Mouse (Mus musculus) ZHBTc4 (cell line): ENCODE measurements around the gene Tax1bp1.
"Not testable (repeated sequence)": the region's sequence is repeated elsewhere in the genome, so short reads cannot be mapped to it uniquely, and the experiment has no call there.

Source experiments
- DNase-seq: peaks from one replicate; pipeline ENCODE4 v3.0.0-alpha.2; 2011; ENCODE audit warnings: low read depth, low spot score

Tax1bp1 gene

DNA sequence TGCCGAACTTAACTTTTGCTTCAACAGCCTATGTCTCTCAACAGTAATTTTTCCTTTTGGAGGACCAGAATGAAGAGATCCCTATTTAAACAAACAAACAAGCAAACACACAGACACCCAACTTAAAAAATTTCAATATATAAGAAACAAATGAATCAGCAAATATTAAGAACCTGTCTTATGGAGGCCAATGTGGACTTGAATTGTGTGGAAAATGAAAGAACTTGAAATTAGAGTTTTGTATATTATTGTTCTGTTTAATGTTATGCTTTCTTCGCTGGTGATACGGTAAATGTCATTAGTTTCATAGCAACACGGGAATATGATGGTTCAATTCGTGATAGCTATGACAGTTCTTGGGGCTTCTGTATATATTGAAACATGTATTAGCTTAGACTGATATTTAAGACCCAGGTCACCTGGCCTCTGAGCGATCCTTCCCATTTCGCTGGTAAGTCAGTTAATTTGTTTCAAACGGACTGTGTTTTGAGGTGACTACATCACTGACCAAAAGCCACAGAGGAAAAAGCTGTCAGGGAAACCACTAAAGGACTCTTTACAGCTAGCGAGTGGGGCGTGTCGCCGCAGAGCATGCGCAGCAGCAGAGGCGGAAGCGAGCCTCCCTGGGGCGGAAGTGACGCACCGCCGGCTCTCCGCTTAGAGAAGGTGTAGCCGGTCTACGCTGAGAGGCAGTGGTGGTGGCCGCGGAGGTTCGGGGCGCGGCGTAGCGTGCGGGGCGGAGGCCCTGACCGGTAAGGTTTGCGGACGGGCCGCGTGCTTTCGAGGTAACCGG is at the start of gene Tax1bp1:
Tax1bp1 (plus strand) TSS at position 626 of the 793 bp plus-strand sequence.
- peak; percentile 95 for DNase-seq

DNA sequence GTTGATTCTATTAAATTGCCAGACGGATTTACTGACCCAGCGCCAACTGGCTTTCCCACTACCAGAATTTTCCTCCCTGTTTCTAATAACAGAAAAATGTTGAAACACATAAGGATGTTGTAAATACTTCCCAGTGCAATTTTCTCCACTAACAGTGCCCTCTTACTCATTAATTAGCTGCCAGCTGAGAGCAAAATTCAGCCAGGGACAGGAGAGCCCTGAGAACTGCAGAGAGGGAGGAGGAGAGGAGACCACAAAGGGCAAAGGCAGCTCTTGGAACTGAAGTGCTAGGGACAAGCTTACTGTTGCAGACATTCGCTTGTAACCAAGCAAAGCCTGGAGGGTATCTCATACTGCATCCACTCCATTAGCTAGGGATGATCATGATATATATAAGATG is 45.9 kb upstream of the Tax1bp1 start:
- DNase-seq: no peak

DNA sequence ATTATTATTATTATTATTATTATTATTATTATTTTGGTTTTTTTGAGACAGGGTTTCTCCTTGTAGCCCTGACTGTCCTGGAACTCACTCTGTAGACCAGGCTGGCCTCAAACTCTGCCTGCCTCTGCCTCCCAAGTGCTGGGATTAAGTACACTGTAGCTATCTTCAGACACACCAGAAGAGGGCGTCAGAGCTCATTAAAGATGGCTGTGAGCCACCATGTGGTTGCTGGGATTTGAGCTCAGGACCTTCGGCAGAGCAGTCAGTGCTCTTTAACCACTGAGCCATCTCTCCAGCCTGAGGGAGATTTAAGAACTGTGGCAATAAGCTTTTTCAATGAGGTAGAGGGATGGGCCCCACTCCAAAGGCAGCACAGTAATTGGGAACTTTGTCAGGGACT is 43.7 kb upstream of the Tax1bp1 start:
- not testable (repeated sequence) for DNase-seq

DNA sequence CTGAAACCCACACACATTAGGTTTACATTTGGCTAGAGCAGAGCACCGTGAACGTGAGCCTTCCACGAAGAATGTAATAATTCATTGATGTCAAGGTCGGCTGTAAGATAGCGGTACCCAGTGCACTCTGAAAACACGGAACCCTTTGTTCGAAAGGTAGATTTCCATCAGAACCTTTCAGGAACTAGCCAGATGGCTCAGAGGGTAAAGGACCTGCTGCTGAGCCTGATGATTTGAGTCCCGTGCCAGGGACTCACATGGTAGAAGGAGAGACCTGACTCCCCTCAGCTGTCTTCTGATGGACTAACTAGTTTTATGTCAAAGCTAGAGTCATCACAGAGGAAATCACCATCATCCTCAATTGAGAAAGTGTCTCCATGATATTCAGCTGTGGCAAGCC is 41.7 kb upstream of the Tax1bp1 start:
- no peak for DNase-seq

DNA sequence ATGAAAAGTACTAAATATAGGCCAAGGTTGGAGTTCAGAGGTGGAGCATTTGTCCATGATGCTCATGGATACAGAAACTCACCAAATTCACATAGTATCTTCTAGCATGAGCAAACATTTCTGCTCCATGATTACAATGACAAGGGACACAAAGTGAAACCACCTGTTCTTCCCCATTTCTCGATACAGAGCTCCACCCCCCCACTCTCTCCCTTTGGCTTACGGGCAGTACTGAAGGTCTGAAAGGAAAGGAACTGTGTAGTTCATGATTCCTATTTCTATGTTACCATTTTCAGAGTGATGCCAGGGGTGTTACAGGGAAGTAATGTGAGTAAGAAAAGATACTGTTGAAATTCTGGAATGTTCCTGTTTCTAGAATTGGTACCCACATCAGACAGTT is 41.0 kb upstream of the Tax1bp1 start:
- no peak for DNase-seq

DNA sequence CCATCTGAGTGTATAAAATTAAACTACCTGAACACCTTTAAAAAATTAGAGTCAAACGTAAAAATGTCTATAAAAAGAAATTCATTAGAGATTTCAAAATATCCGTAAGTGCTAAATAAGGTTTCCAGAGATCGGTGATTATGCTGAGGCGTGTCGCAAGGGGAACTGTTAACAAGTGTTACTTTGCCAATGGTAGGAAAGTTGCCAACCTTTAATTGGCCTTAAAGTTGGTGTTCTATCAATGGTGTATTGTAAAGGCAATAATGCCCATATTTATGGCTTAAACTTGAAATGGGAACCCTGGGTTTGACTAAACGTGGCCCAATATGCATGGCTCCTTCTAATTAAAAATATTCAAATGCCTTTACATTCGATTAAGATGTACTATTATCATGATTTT is 39.8 kb upstream of the Tax1bp1 start:
- DNase-seq: no peak

DNA sequence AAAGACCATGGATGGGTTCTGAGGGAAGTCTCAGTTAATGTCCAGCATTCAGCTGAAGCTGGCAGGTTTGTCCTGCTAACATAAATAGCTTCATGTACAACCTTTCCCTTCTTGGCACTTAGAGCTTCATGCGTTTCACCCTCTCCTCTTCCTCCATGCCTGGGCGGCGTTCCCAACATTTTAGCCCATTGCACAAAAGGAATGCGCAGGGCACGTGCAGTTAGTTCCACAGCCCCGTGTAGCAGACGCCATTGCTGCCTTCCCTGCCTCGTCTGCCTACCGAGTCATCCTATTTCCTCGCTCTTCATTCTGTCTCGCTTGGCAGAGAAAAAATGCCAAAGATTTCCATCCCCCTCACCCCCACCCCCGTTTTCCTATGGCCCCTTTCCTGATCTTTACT is 39.0 kb upstream of the Tax1bp1 start:
- DNase-seq: peak; percentile 32

DNA sequence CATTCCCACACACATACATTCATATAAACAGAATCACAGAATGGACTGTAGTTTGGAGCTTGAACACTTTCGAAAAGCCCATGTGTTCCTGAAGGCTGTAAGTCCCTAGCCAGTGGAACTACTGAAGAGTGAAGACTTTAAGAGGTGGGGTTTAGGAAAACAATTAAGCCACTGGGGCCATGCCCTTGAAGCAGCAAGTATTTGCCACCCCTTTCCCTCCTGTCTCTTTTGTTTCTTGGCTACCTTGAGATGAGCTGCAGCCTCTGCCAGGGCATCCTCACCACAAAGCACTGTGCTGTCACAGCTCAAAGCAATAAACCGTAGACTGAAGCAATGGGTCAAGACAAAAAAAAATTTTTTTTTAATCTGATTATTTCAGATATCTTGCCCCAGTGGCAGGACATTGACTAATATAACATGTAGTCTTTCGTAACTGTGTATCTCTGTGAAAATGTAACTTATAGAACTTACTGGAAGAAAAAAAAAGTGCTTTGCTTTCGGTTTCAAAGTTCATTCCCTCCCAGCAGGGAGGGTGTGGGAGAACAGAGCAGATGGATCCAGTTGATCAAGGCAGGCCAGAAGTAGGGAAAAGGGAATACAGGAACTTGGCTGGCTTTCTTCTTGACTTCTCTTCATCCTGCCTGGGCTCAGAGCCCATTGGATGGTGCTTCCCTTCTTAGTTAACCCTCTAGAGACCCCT is 38.2 kb upstream of the Tax1bp1 start:
- DNase-seq: peak; percentile 22

DNA sequence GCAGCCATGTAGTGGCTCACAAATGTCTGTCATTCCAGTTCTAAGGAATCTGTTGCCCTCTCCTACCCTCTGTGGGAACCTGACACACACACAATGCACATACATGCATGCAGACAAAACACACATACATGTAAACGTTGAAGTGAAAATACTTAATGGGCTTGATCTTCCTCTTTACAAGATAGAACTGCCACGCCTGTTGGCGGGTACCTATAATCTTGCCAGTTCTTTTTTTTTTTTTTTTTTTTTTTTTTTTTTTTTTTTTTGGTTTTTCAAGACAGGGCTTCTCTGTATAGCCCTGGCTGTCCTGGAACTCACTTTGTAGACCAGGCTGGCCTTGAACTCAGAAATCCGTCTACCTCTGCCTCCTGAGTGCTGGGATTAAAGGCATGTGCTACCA is 36.0 kb upstream of the Tax1bp1 start:
- DNase-seq: not testable (repeated sequence)

DNA sequence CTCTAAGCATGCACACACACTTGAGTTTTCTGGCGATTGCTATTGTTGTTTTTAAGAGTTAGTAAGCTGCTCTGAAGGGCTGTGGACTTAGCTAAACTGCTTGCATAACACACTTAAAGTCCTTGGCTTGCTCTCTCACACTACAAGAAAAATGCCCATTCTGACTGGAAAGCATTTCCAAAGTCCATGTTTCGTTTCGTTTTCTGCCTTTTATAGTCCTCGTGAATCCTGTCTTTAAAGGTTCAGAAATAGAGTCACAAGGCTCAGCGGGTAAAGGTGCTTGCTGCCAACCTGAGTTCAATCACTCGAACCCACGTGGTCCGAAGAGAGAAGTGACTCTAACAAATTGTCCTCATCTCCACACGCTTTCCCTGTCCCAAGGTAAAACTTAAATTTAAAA is 34.0 kb upstream of the Tax1bp1 start:
- DNase-seq: no peak

DNA sequence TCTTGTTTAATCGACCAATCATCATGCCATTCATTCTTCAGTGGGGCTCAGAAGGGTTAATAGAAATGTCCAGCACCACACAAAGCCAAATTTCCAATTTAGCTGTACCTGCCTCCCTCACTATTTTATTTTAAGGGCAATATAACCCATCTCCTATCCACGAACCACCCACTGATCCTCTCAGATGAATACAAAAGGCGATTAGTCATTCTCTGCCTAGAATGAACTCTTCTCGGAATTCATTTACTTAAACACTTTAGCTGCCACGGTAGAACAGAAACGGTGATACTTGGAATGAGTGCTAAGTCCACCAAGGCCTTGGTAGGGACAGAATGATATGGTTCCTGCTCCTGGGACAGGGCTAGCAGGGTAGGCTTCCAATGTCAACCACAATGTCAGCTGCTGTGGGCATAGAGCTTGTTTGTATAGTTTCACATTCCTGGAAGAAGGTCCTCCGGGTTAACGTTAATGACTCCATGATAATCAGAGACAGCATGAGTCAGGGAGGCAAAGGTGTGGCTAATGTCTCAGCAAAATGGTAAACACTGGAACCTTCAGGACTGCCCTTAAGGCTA is 33.0 kb upstream of the Tax1bp1 start:
- peak; percentile 38 for DNase-seq

DNA sequence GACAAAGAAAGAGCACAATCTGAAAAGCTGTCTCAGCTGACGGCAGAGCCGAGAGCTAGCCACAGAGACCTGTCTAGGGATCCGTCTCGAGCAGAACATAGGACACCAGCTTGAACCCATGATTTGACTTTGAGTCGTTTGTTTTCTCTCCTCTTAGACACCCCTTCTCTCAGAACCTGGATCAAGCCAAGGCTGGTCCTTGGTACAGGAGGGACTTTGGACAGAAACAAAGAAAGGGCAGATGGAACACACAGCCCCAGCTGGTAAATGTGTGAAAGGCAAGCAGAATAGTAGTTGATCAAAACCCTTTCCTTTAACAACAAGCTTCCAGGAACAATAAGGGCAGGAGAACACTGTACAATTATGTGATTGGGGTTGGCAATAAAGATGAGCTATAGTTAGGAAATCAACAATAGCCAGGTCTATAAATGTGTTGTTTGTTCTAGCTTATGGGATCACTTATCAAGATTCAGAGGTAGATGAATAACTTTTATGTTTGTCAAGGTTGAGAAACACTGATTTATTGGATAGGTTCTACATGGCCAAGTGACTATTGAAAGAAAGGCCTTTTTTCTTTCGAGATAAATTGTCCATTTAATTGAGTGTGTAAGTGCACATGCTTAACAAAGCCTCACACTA is 31.6 kb upstream of the Tax1bp1 start:
- no peak for DNase-seq

DNA sequence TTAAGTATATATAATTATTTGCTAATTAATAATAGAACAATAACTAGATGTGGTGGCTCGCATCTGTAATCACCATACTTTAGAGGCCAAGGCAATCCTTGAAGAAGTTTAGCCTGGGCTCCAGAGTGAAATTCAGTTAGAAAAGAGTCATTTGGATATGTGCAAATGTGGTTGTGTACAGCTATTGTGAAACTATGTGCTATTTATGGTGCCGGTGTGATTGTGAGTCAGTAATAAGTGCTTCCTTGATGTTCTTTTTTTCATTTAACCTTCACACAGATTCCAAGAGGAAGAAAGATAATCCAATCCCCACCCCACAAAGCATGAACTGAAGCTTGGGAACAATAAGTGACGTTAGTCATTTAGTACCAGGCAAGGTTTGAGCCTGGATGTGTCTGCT is 30.9 kb upstream of the Tax1bp1 start:
- no peak for DNase-seq

DNA sequence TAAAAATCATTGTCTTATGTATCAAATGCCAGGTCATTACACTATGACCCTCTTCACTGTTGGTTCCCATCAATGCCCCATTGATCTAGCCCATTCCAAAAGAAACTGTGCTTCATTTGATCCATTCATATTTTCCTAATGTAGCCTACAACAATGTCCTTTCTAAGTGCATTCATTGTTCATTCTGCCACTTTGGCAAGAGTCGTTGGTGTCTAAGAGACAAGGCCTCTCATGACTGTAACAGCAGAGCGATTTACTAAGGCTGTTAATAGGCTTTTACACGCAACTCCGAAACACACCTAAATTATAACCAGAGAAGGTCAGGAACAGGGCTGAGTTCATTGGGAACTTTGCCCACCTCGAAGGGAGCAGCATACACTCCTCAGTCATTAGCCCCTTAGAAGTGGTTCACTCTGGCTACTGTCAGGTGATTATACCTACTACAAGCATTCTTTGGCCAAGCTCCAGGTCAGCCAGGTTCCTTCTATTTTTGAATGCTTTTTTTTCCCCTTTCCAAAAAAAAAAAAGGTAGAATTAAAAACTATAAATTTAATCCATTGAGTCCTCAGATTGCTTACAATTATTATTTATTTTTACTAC is 26.5 kb upstream of the Tax1bp1 start:
- DNase-seq: no peak

DNA sequence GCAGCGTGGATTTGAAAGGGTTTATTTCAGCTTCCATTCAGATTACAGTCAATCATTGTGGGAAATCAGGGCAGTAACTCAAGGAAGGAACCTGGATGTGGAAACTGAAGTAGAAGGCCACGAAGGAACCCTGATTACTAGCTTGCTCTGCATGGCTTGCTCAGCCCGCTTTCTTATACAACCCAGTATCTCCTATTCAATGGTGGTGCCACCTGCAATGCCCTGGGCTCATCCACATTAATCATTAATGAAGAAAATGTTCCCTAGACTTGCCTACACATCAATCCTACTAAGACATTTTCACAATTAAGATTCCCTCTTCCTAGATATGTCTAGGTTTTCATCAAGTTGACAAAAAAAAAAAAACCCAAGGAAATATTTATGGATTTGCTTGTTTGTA is 23.2 kb upstream of the Tax1bp1 start:
- no peak for DNase-seq

DNA sequence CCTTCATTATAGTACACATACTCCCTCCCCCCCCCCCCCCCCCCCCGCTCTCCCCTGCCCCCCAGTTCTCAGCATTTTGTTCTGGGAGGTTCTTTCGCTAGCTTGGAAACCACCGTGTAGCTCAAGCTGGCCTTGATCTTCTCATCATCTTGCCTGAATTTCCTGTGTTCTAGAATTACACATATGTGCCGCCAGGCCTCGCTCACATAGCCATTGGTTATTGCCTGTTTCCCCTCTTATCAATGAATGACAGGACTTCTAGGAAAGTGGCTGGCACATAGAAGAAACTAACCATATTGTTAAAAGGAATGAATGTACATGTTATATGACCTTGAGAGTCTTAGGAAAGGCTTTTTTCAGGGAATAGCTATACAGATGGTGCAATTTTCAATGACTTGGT is 21.7 kb upstream of the Tax1bp1 start:
- no peak for DNase-seq

DNA sequence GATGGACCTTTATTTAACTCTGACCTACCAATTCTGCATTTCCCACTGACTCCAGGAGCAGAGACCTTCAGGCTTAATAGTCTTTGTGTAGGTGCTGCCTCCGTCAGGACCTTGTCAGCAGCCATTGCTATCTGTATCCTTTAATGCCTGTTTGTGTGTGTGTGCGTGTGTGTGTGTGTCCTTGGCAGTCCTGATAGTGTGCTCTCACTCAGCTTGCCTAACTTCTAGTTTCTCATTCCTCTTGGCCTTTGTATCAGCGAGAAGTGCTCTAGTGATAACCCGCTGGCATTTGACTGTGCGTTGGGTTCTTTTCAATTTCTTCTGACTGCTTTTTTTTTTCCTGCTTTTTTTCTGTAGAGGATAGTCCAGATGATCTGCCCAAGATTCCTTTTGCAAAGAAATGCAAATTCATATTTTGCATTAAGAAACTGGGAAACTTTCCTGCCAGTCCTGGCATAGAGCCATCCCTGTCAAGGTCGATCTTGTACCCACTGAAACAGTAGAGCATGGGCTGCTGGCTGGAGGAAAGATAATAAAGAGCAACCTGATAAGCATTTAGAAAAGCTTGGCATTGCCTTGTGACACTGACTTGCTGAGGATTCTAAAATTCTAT is 21.0 kb upstream of the Tax1bp1 start:
- DNase-seq: no peak

DNA sequence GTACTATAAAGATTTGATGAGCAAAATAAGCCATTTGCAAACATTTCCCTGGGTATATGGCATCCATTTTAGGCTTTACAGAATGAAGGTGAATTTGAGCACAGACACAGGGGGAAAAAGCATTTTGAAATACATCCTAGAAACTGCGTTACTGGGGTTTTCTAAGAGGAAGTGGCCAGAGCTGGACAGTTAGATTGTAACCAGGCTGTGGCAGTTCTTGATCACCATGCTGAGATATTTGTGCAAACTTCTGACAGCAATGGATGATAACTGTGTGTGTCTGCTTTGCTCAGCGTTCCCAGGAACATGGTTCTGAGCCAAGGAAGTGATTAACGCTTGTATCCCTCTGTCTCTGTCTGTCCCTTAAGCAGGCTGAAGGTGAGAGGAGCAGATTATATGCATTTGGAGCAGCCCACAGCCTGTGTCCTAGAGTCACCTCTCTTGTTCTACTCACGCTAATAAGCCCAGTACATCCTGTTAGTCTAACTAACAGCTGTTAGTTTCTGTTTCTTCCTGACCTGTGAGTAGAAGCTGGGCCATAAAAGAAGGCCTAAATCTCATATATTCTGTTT is 15.5 kb upstream of the Tax1bp1 start:
- DNase-seq: no peak

DNA sequence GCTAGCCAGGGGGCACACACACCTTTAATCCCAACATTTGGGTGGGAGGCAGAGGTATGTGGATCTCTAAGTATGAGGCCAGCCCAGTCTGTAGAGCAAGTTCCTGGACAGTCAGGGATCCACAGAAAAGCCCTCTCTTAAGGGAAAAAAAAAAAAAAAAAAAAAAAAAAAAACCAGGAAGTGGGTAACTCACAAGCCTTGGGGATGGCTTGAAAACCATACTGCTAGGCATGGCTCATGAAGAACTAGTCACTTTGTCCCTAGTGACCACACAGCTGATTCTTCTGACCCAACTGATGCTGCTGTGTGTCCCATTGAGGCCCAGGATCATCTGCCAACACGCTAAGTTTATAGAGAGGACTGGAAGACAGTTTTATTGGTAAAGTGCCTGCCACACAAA is 14.5 kb upstream of the Tax1bp1 start:
- no peak for DNase-seq

DNA sequence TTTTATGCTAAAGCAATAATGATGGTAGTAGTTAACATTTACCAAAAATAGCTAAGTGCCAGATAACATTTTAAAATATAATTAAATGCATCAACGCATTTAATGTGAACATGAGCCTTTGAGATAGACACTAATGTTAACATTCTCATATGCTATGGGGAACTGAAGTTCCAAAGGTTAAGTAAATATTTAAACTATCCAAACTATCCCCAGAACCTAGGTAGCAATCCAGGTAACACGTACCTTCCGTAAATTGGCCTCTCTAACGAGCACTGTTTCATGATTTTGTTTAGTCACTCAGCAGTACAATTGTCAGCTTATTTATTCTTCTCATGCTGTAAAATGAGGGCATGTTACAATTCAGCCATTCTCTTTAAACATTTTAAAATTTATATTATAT is 13.6 kb upstream of the Tax1bp1 start:
- no peak for DNase-seq

DNA sequence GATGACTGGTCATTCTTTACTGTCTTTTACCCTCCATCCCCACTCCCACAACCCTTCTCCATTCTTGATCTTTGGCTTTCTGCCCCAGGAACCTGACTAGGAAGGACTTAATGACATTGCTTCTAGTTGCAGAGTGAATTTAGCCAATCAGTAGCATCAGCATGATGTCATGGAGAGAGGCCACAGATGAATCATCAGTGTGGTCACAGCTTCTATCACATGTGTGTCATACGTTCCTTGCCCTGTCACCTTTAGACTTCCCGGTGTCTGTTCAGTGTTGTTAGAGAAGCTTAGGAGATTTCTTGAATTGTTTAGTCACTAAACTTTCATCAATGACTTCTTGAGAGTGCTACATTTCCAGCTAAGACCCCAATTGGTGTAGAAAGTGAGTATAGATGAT is 10.3 kb upstream of the Tax1bp1 start:
- no peak for DNase-seq
